Mouse (Mus musculus): ENCODE measurements around the gene Tmem131l. TPM values are rescaled to one million over a fixed set of nuclear protein-coding genes. Genes with fewer than 3 reads are reported as not detected.
A peak's percentile ranks its signal among the peaks of the same experiment; 100 is the strongest.

Gene Tmem131l
- polyA plus RNA-seq, 1 experiment from 2014 or later = 81.5 TPM

DNA sequence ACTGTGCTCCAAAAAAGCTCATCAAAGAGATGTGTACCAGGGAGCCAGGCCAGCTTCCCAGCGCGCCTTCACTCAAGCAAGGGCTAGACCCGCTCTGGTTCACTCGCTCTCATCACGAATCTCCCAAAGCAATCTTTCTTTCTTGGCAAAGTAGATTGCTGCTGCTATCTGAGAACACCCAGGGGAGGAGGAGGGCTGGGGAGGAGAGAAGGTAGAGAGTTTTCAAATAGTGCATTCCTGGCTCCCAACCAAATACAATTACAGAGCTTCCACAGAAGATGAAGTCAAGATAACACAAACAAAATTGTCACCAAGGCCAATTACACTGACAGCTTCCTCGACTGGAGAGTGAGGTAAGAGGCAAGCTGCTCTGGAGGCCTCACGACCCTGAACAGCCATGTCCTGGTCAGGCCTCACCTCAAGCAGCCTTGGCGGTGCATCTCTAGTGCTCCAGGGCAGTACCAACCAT, 12.2 kb downstream of the Tmem131l start:
- peaks cover 41% of the 10 kb centered on the region for H3K36me3 ChIP-seq
- H3K9ac ChIP-seq = no peak overlapping the region

GRCm38 (mm10) chr3:84024512-84025072, 15.4 kb downstream of the Tmem131l start:
- Histone ChIP-seq H3K9ac (no peak overlapping the region), H3K27me3 (no peaks in the 10 kb centered on the region), H3K4me2 (replicated peaks) (no peak overlapping the region), H3K9me3 (replicated peaks) (no peaks in the 10 kb centered on the region), H3K27ac (peak overlapping the region; percentile 36; the same call in 1 of the 2 replicates), H3K4me3 (no peak overlapping the region), H3K36me3 (peaks cover 19% of the 10 kb centered on the region; the same call in 1 of the 2 replicates), H3K4me1 (peaks cover 58% of the 10 kb centered on the region)
- WGBS = 72% methylated on average over 12 of the region's 12 CpGs
- ATAC-seq (ENCODE audit: low FRiP score) = peak; percentile 46

More for the DNA sequence above, 12.2 kb downstream of the Tmem131l start:
- 73% methylated on average over 8 of the region's 8 CpGs for WGBS
- Histone ChIP-seq H3K27me3 (no peaks in the 10 kb centered on the region), H3K27ac (no peak overlapping the region), H3K4me3 (no peak overlapping the region), H3K9me3 (replicated peaks) (no peaks in the 10 kb centered on the region), H3K4me2 (replicated peaks) (no peak overlapping the region), H3K4me1 (peaks cover 29% of the 10 kb centered on the region)
- no peak for ATAC-seq (ENCODE audit: low FRiP score)

GRCm38 (mm10) chr3:84022723-84023122, 17.3 kb downstream of the Tmem131l start:
- H3K36me3 ChIP-seq = peaks cover 7% of the 10 kb centered on the region; the same call in 1 of the 2 replicates
- H3K4me1 ChIP-seq = peaks cover 59% of the 10 kb centered on the region
- 0 out of 2 replicates have a peak overlapping the region, but pooled peaks have one; percentile 23 for H3K9ac ChIP-seq
- ATAC-seq (ENCODE audit: low FRiP score) = no peak
- no peaks in the 10 kb centered on the region for H3K27me3 ChIP-seq
- WGBS = 61% methylated on average over 5 of the region's 5 CpGs
- H3K27ac ChIP-seq = 0 out of 2 replicates have a peak overlapping the region, but pooled peaks have one; percentile 23
- no peak overlapping the region for H3K4me2 ChIP-seq (replicated peaks)
- no peak overlapping the region for H3K4me3 ChIP-seq
- H3K9me3 ChIP-seq (replicated peaks) = no peaks in the 10 kb centered on the region

DNA sequence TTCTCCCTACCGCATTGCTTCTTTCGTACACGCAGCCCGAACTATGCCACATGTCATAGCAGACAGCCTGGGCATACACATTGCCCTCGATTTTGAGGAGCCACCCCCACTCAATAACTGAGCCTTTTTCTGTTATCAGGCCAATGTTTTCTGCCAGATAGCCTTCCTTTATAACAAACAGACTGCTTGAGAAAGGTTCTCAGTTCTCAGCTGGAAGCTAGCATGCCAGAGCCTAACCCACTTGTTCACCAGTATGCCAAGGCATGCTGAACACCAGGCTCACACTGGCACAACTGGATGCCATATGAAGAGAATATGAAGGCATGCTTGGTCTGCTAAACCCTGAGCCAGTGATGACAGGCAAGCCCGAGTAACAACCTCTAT, 17.8 kb downstream of the Tmem131l start:
- Histone ChIP-seq H3K36me3 (peaks cover 7% of the 10 kb centered on the region; the same call in 1 of the 2 replicates), H3K4me2 (replicated peaks) (no peak overlapping the region), H3K27ac (no peak overlapping the region), H3K27me3 (no peaks in the 10 kb centered on the region), H3K9ac (no peak overlapping the region), H3K4me3 (no peak overlapping the region), H3K9me3 (replicated peaks) (no peaks in the 10 kb centered on the region), H3K4me1 (peaks cover 59% of the 10 kb centered on the region)
- 86% methylated on average over 6 of the region's 6 CpGs for WGBS
- no peak for ATAC-seq (ENCODE audit: low FRiP score)

DNA sequence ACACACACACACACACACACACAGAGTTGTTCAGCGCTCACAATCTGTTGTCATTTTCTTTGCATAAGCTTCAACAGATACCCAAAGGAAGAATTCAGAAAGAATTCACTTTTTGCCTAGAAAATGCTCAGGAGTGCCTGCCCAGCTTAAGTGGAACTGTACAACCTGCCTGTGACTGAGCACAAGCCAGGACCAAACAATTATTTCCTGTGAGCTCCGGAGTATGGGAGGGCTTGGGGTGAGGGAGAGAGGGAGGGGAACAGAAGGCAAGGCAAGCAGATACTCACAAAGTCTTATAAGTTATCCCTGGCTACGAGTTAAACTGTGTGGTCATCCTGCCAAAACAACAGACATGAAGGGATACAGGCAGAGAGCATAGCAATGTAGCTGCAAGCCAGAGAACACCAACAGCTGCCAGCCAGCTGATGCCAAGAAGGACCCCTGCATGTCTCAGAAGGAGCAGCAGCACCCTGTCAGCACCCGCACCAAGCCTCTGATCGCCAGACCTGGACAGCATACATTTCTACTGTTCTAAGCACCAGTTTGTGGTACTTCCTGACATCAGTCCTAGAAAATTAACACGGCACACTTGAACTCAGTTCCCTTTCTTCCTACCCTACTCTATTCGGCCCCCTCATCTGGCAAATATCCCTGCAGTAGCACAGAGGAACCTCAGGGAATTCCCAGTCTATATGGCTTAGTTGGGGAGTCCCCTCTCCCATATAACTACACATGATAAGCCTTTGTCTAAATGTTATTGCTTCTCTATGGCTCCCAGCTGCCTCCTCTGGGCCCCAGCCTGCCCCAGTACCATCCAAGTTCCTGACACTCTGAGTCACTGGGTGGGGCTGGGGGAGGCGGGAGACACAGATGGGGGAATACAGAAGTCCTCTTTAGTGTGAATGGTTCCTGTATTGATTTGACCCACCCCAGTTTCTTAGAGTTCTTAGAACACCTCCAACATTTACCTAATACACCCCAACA, 18.5 kb downstream of the Tmem131l start:
- no peaks in the 10 kb centered on the region for H3K27me3 ChIP-seq
- 73% methylated on average over 8 of the region's 8 CpGs for WGBS
- no peak overlapping the region for H3K9ac ChIP-seq
- ATAC-seq (ENCODE audit: low FRiP score) = no peak
- H3K27ac ChIP-seq = no peak overlapping the region
- peaks cover 7% of the 10 kb centered on the region; the same call in 1 of the 2 replicates for H3K36me3 ChIP-seq
- no peak overlapping the region for H3K4me3 ChIP-seq
- H3K4me2 ChIP-seq (replicated peaks) = no peak overlapping the region
- peaks cover 53% of the 10 kb centered on the region for H3K4me1 ChIP-seq
- H3K9me3 ChIP-seq (replicated peaks) = no peaks in the 10 kb centered on the region

DNA sequence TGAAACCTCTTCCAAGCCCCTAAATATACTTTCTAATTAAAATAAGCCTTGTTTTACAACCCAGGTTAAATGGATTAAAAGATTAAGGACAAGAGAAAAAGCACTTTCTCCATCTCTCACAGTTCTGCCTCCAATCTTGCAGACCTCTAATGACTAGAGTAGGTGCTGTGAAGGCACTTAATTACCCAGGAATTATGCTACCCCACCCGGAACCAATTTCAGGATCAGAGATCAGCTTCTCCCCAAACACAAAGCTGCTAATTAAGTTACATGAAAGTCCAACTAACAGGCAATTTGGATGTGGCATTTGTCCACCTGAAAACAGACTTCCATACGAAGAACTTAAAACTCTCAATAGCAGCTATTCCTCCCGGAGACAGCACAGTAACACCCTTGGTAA, 19.4 kb downstream of the Tmem131l start:
- Histone ChIP-seq H3K36me3 (peaks cover 4% of the 10 kb centered on the region; the same call in 1 of the 2 replicates), H3K9me3 (replicated peaks) (no peaks in the 10 kb centered on the region), H3K4me2 (replicated peaks) (no peak overlapping the region), H3K4me1 (peaks cover 47% of the 10 kb centered on the region), H3K27me3 (no peaks in the 10 kb centered on the region), H3K27ac (no peak overlapping the region), H3K9ac (no peak overlapping the region), H3K4me3 (no peak overlapping the region)
- no peak for ATAC-seq (ENCODE audit: low FRiP score)
- WGBS = 65% methylated on average over 3 of the region's 3 CpGs

- no peak for ATAC-seq (ENCODE audit: low FRiP score)
- no peak overlapping the region for H3K27ac ChIP-seq
- H3K4me3 ChIP-seq = no peak overlapping the region
- peaks cover 8% of the 10 kb centered on the region for H3K4me1 ChIP-seq
- 94% methylated on average over 4 of the region's 4 CpGs for WGBS
- H3K27me3 ChIP-seq = no peaks in the 10 kb centered on the region
- H3K9me3 ChIP-seq (replicated peaks) = 0 out of 2 replicates have a peak, but pooled peaks cover 3% of the 10 kb centered on the region
- no peak overlapping the region for H3K9ac ChIP-seq
- no peak overlapping the region for H3K4me2 ChIP-seq (replicated peaks)
- peaks cover 16% of the 10 kb centered on the region for H3K36me3 ChIP-seq
Observed at GRCm38 (mm10) chr3:84015484-84016016, 24.4 kb downstream of the Tmem131l start.

- no peak overlapping the region for H3K4me3 ChIP-seq
- H3K4me1 ChIP-seq = no peaks in the 10 kb centered on the region
- no peak for ATAC-seq (ENCODE audit: low FRiP score)
- no peaks in the 10 kb centered on the region for H3K27me3 ChIP-seq
- 0 out of 2 replicates have a peak, but pooled peaks cover 3% of the 10 kb centered on the region for H3K9me3 ChIP-seq (replicated peaks)
- no peak overlapping the region for H3K9ac ChIP-seq
- WGBS = 91% methylated on average over 5 of the region's 5 CpGs
- no peak overlapping the region for H3K27ac ChIP-seq
- peaks cover 16% of the 10 kb centered on the region for H3K36me3 ChIP-seq
- no peak overlapping the region for H3K4me2 ChIP-seq (replicated peaks)
Observed at GRCm38 (mm10) chr3:84010995-84011663, 28.8 kb downstream of the Tmem131l start.

DNA sequence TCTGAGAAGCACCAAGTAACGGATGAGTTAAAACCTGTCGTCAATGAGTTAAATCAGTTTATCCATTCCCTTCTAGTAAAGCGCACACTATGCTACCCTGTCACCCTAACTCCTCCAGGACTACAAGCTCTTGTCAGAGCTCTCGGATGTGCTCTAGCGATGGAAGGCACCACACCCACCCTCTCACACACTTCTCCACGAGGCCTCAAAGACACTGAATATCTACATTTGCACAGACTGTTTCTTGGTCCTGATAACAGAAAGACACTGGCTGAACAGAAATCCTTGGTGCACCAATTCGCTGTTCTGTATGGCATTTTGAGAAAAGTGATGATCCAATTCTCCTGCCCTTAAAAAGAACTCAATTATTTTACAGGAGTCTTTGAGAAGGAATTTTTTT, 34.0 kb downstream of the Tmem131l start:
- Histone ChIP-seq H3K27ac (no peak overlapping the region), H3K27me3 (no peaks in the 10 kb centered on the region), H3K4me2 (replicated peaks) (no peak overlapping the region), H3K4me3 (no peak overlapping the region), H3K9me3 (replicated peaks) (no peaks in the 10 kb centered on the region), H3K36me3 (no peaks in the 10 kb centered on the region), H3K4me1 (no peaks in the 10 kb centered on the region), H3K9ac (no peak overlapping the region)
- 90% methylated on average over 7 of the region's 7 CpGs for WGBS
- ATAC-seq (ENCODE audit: low FRiP score) = no peak

DNA sequence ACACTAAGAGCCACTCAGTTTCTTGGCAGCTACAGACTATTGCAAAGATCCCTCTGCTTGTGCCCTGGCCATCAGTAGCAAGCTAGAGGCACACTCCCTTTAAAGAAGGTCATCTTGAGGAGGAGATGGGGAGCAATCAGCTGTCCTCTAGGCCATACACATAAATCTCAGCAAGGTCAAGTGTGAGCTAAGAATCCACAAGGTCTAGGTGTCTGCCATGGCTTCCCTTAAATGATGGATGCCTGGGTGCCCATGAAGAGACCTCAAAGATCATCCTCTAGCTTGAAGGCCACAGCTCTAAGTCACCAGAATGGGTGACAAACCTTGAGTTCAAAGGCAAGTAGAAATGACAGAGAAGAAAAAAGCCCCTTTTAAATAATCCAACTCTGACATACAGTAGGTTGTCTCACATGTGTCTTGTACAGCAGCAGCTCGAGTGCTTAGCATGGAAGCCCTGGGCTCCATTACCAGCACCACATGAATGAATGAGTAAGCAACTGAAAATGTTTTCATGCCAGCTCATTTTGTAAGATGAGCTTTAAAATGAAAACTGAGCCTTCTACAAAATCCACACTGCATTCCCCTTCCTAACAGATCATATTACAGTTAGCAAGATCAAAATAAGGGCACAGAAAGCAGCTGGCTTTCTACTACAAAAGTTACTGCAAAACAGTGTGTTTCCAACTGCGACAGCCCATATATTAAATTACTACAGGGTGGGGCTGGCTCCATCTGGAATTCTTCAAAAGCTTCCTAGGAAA, 35.5 kb downstream of the Tmem131l start:
- 71% methylated on average over 2 of the region's 2 CpGs for WGBS
- Histone ChIP-seq H3K4me3 (no peak overlapping the region), H3K27me3 (no peaks in the 10 kb centered on the region), H3K27ac (no peak overlapping the region), H3K9me3 (replicated peaks) (no peaks in the 10 kb centered on the region), H3K9ac (no peak overlapping the region), H3K4me1 (no peaks in the 10 kb centered on the region), H3K4me2 (replicated peaks) (no peak overlapping the region), H3K36me3 (no peaks in the 10 kb centered on the region)
- no peak for ATAC-seq (ENCODE audit: low FRiP score)

DNA sequence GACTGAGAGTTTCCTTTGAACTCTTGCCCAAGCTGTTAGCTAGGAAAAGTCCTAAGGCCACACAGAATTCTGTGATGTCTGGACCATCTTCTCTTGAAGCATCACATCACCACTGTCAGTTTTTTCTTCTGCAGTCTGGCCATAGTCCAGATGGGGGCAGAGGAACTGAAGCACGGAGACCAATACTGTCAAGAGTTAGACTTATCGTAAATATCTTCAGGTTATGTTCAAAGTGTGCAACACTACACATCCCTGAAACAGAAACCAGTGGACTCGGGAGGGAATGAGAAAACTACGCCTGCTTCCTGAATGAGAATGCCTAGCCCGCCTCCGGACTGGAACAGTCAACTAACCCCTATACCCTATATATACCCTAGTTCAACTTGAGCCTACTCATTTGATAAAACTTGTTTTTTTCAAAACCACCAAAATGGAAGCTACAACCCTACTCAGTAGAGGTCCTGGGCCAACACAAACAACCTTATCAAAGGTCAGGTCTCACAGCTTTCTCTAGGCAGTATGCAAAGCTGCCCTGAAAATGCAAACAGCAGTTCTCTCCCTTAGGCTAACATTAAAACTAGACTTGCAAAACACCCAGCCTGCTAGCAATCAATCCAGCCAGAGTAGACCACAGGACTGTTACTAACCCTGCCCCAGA, 37.4 kb downstream of the Tmem131l start:
- no peak overlapping the region for H3K4me2 ChIP-seq (replicated peaks)

More for the DNA sequence above, 37.4 kb downstream of the Tmem131l start:
- no peak for ATAC-seq (ENCODE audit: low FRiP score)
- Histone ChIP-seq H3K4me1 (peaks cover 8% of the 10 kb centered on the region), H3K27me3 (no peaks in the 10 kb centered on the region), H3K36me3 (no peaks in the 10 kb centered on the region), H3K4me3 (no peak overlapping the region), H3K27ac (no peak overlapping the region), H3K9me3 (replicated peaks) (no peaks in the 10 kb centered on the region), H3K9ac (no peak overlapping the region)
- WGBS = 92% methylated on average over 6 of the region's 6 CpGs
